Mouse (Mus musculus) lung, postnatal 14 days (tissue): ENCODE results near the gene 2510039O18Rik.

Experiments
- DNase-seq: peaks from one replicate; pipeline ENCODE4 v3.0.0; 2021

The 2510039O18Rik gene

GRCm38 (mm10) chr4:147937021-147937420 lies 3.7 kb upstream of the 2510039O18Rik start:
- no peak for DNase-seq

- DNase-seq = no peak
These were observed 3.2 kb upstream of the 2510039O18Rik start for GRCm38 (mm10) chr4:147937486-147937885.

GRCm38 (mm10) chr4:147938148-147939096 lies 2.3 kb upstream of the 2510039O18Rik start:
- DNase-seq = peak; percentile 21

DNA sequence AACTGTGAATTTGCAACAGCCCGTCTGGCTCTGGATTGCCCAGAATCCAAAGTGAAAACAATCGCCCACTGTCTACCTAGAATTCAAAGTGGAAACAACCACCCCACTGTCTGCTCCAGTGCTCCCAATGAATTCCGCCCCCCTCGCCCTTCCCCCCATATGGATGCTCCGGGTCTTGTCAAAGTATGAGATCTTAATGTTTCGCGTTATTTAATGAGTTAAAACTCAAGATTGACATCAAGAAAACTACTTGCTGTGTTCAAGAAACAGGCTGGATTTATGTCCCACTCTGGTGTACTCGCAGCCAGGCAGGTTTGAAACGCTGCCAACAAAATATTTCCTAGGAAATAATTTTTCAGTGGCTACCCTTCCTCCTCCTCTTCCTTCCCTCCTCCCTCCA lies 584 bp upstream of the 2510039O18Rik start:
- no peak for DNase-seq

- no peak for DNase-seq
These were observed 638 bp downstream of the 2510039O18Rik start for GRCm38 (mm10) chr4:147941045-147942020.

DNA sequence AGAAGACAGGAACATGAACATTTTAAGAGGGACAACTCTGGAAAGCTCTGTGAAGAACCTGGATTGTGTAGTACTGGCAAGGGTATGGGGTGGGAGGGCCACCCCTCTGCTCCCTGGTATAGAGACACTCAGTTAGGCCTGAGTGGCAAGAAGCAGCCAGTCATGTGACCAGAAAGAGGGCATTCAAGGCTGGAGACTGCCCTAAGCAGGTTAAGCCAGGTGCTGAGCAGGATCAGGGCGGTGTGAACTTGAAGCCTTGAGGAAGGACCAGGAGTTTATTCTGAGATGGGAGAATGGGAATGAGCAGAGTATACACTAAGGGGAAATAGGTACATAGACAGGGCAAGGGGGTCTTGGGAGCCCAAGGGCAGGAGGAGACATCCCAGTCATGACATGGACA lies 2.3 kb downstream of the 2510039O18Rik start:
- no peak for DNase-seq

GRCm38 (mm10) chr4:147947511-147947910 lies 6.8 kb downstream of the 2510039O18Rik start:
- DNase-seq = no peak

DNA sequence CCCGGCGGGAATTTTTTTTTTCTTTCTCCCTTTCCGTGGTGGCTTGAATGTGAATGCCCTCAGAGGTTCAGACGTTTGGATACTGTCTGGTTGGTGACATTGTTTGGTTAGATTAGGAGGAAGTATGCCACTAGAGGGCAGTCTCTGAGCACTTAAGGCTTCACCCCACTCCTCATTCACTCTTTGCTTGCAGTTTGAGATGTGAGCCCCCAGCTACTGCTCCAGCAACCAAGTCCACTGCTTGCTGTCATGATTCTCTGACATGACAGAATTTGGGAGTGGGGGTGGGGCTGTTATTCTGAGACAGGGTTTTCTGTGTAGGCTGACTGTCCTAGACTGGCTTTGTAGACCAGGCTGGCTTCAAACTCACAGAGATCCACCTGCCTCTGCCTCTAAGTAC lies 12.9 kb downstream of the 2510039O18Rik start:
- peak; percentile 35 for DNase-seq

GRCm38 (mm10) chr4:147957141-147957540 lies 16.4 kb downstream of the 2510039O18Rik start:
- no peak for DNase-seq

GRCm38 (mm10) chr4:147959881-147960831 lies 19.5 kb downstream of the 2510039O18Rik start:
- peak; percentile 70 for DNase-seq

DNA sequence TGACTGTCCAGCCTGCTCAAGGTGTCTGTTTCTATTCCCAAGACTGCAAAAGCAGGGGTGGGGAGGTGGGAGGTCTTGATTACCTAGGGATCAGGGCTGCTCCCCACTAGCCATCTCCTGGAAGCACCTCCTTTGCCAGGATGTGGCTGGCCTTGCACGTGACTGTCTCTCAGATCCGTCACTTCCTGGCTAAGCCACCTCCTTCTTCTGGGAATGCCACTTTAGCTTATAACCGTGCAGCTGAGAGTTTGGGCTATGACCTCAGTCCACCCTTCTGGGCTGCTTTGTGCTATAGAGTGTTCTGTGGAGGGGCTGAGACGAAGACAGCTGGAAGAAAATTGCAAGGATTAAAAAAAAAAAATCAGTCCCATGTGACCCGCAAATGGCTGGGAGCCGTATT lies 22.1 kb downstream of the 2510039O18Rik start:
- DNase-seq = no peak

GRCm38 (mm10) chr4:147963623-147964022 lies 22.9 kb downstream of the 2510039O18Rik start:
- no peak for DNase-seq

- no peak for DNase-seq
These were observed 25.0 kb downstream of the 2510039O18Rik start for GRCm38 (mm10) chr4:147965712-147966111.

DNA sequence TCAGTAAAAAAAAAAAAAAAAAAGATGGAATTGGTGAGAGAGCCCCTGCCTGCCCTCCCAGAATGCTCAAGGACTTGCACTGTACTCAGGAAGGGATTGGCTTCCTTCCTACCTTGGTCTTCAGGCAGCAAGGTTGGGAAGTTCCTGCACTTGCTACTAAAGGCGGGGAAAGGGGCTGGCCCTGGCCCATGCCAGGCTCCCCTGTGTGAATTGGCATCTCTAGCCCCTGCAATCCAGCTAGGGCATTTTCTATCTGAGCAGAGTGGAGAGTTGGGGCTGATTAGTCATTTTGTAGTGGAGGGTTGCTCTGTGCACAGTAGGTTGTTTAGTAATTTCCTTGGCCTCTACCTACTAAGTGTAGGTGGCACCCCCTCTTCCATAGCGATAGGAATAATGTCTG lies 28.1 kb downstream of the 2510039O18Rik start:
- DNase-seq = no peak

DNA sequence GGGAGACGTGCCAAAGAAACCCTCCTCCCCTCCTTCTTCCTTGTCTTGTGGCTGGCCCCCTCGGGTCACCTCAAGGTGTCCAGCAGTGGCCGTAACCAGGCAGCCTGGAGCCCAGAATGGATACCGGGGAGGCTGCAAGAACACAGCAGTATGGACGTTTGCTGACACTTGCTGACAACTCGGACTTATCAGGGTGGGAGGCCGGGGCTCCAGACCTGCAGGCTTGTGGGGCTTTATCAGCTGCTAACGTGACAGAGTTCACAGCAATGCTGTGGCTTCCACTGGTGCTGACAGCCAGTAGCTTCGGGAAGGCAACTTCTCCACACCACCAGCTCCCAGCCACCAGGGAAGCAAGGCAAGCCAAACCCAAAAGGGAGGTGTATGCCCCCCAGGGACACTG lies 28.6 kb downstream of the 2510039O18Rik start:
- no peak for DNase-seq

DNA sequence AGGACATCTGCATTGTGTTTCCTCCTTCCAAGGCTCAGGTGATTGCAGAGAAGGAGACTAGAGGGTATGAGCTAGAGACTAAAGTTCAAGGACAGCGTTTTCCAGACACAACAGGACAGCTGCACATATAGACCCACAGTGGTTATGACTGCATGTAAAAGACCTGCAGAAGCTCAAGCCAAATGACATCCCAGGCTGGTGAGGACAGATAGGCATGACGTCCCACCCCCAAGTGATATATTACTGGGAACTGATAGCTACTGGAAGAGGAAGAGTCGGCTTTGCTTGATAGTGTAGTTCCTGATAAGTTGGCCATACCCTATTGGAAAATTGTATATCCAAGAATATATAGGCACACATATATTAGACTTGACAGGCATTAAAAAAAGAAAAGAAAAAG lies 35.5 kb downstream of the 2510039O18Rik start:
- no peak for DNase-seq

DNA sequence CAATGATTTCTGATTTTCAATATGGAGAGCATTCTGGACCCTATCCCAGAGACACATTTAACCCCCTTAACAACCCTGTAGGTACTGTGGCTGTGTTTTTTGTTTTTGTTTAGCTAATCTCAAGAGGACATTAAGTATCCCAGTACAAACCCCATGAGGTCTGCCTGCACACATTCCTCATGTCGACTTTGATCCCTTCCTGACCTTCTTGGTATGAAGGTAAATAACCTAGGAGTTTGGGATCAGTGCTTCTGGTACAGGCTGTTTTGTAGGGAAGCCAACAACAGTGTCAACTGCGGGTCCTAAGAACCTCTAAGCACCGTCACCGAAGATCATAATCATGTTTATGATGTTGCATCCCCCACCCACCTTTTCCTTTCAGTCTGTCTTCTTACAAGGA lies 37.0 kb downstream of the 2510039O18Rik start:
- DNase-seq = no peak

DNA sequence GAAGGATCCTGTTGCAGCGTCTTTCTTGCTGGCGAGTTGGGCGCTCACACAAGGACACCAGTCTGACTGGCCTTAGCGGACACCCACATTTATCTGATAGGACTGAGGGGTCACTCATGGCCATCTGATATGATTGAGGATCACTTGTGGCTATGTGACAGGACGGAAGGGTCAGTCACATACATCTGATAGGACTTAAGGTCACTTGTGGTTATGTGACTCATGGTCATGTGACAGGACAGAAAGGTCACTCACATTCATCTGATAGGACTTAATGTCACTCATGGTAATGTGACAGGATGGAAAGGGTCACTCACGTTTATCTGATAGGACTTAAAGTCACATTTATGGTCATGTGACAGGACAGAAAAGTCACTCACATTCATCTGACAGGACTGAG lies 37.7 kb downstream of the 2510039O18Rik start:
- DNase-seq = no peak

GRCm38 (mm10) chr4:147979441-147979860 lies 38.8 kb downstream of the 2510039O18Rik start:
- DNase-seq = no peak

DNA sequence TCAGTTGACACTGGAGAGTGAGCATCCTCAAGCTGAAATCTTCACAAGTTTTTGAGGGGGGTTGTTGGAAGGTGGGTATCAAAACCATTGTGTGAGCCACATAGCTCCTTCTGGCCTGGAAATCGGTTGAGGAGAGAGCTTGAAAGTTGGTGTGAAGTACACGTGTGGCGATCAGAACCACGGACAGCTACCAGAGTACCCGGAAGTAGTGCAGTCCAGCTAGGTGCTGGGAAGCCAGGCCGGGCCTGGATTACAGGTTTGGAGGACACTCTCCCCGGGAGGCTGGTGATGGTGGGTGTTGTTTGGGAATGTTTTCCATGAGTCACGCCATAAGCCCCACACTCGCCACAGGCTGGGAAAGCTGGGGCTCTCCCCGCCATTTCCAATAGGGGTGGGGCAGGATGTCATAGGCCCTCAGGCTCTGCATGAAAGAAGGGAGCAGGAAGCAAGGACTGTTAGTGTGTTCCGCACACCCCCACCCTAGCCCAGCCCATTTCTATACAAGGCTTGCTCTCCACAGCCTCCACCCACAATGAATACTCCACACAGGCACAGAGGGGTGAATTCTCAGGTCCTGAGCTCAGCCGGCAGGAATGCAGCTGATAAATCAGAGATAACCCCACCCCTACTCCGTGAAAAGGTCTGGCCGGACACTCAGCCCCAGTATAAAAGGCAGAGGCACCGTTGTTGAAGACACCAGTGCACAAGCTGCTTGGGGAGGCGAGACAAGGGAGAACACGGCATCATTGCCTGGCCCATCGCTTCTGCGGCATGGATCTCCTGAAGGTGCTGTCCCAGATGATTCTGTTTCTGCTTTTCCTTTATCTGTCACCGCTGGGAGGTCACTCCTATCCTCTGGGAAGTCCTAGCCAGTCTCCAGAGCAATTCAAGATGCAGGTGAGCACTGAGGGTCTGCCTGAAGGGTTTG lies 44.8 kb downstream of the 2510039O18Rik start, which contains the start of gene Nppb:
TSS of gene Nppb (plus strand) at position 584 of the 928 bp plus-strand sequence.
- DNase-seq = peak; percentile 39

- no peak for DNase-seq
These were observed 52.9 kb downstream of the 2510039O18Rik start for GRCm38 (mm10) chr4:147993571-147994095.
